Mouse (Mus musculus) spleen, postnatal 4 days (tissue): ENCODE measurements around the gene Cd300ld5.
"Not testable (repeated sequence)": the region's sequence is repeated elsewhere in the genome, so short reads cannot be mapped to it uniquely, and the experiment has no call there.

ENCODE experiments used
- DNase-seq, 2 experiments: peaks; one replicate each; pipeline ENCODE4 v3.0.0; 2022; ENCODE audit warnings: low spot score in 2 of 2

The Cd300ld5 gene

GRCm38 (mm10) chr11:115037669-115038068, at the start of gene Cd300ld5:
TSS of gene Cd300ld5 (minus strand) at chr11:115037769.
- not testable (repeated sequence) for DNase-seq

- DNase-seq = no peak
Measured at GRCm38 (mm10) chr11:115086213-115086612, 48.6 kb upstream of the Cd300ld5 start.

GRCm38 (mm10) chr11:115085064-115085463, 47.5 kb upstream of the Cd300ld5 start:
- no peak for DNase-seq

- no peak for DNase-seq
Measured at GRCm38 (mm10) chr11:115084595-115084994, 47.0 kb upstream of the Cd300ld5 start.

- DNase-seq = peak; percentile 59 to 88
Measured at GRCm38 (mm10) chr11:115083376-115084139, 46.0 kb upstream of the Cd300ld5 start.

- no peak for DNase-seq
Measured at GRCm38 (mm10) chr11:115082196-115082595, 44.6 kb upstream of the Cd300ld5 start.

- DNase-seq = no peak
Measured at GRCm38 (mm10) chr11:115081373-115081772, 43.8 kb upstream of the Cd300ld5 start.

GRCm38 (mm10) chr11:115080886-115081285, 43.3 kb upstream of the Cd300ld5 start:
- peak; percentile 25 to 65 for DNase-seq

GRCm38 (mm10) chr11:115078680-115079079, 41.1 kb upstream of the Cd300ld5 start:
- no peak for DNase-seq

GRCm38 (mm10) chr11:115077436-115077835, 39.9 kb upstream of the Cd300ld5 start:
- no peak for DNase-seq

GRCm38 (mm10) chr11:115075859-115076258, 38.3 kb upstream of the Cd300ld5 start:
- no peak for DNase-seq

- DNase-seq = no peak
Measured at GRCm38 (mm10) chr11:115075407-115075806, 37.8 kb upstream of the Cd300ld5 start.

GRCm38 (mm10) chr11:115073002-115073401, 35.4 kb upstream of the Cd300ld5 start:
- no peak for DNase-seq

GRCm38 (mm10) chr11:115071631-115072294, 34.2 kb upstream of the Cd300ld5 start:
- DNase-seq = no peak

GRCm38 (mm10) chr11:115071015-115071551, 33.5 kb upstream of the Cd300ld5 start:
- no peak for DNase-seq

- no peak for DNase-seq
Measured at GRCm38 (mm10) chr11:115066768-115067167, 29.2 kb upstream of the Cd300ld5 start.

GRCm38 (mm10) chr11:115062077-115062476, 24.5 kb upstream of the Cd300ld5 start, which contains the start of gene Cd300e:
TSS of gene Cd300e (minus strand) at chr11:115062177.
- DNase-seq = no peak

- DNase-seq = no peak
Measured at GRCm38 (mm10) chr11:115059797-115060196, 22.2 kb upstream of the Cd300ld5 start.

GRCm38 (mm10) chr11:115058701-115059100, 21.1 kb upstream of the Cd300ld5 start:
- DNase-seq = no peak

- no peak for DNase-seq
Measured at GRCm38 (mm10) chr11:115054537-115054936, 17.0 kb upstream of the Cd300ld5 start.

GRCm38 (mm10) chr11:115052991-115053390, 15.4 kb upstream of the Cd300ld5 start:
- no peak for DNase-seq

GRCm38 (mm10) chr11:115052206-115052605, 14.6 kb upstream of the Cd300ld5 start:
- peak; percentile 25 to 68 for DNase-seq
